Mouse (Mus musculus) lung, postnatal 10 days (tissue): ENCODE data around the gene Zfp987.
A peak's percentile ranks its signal among the peaks of the same experiment; 100 is the strongest.
"Not testable (repeated sequence)": the region's sequence is repeated elsewhere in the genome, so short reads cannot be mapped to it uniquely, and the experiment has no call there.

Experiments used
- DNase-seq: peaks from one replicate; pipeline ENCODE4 v3.0.0; 2021

The Zfp987 gene

DNA sequence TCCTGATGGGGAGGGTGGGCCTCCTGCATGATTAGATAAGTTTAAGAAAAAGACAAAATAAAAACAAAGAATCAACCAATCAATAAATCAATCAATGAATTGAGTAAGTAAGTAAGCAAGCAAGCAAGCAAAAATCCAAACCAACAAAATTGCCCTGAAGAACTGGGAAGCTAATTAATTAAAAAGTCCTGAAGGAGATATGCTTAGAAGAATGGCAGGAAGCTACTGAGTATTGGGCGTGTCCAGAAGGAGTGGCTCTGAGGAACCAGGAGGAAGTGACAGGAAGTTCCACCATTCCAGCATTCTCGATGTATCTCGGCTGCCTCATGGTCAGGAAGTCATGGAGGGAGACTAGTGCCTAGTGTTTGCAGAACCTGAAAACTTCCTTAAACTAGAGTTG lies at the start of gene Zfp987:
Zfp987 (plus strand) TSS at position 301 of the 400 bp plus-strand sequence.
- not testable (repeated sequence) for DNase-seq

- DNase-seq, result not testable (repeated sequence)
These were observed 44.6 kb upstream of the Zfp987 start for GRCm38 (mm10) chr4:146052536-146052935.

DNA sequence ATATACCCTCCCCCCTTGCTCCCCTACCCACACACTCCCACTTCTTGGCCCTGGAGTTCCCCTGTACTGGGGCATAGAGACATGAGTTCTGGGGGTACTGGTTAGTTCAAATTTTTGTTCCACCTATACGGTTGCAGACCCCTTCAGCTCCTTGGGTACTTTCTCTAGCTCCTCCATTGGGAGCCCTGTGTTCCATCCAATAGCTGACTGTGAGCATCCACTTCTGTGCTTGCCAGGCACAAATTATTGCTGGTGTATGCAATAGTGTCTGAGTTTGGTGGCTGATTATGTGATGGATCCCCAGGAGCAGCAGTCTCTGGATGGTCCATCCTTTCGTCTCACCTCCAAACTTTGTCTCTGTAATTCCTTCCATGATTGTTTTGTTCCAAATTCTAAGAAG lies 43.7 kb upstream of the Zfp987 start:
- DNase-seq, result not testable (repeated sequence)

DNA sequence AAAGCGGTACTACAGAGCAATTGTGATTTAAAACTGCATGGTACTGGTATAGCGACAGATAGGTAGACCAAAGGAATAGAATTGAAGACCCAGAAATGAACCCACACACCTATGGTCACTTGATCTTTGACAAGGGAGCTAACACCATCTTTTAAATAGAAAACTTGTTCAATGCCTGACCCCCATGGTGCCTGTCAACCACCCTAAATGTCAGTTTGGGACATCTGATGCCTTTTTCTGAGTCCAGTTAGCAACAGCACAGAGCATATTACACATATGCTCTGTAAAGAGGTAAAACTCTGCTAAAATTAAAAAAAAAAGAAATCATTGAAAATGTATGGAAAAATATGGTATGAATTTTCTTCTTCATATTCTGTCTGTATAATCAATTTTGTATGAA lies 41.8 kb upstream of the Zfp987 start:
- no peak for DNase-seq

DNA sequence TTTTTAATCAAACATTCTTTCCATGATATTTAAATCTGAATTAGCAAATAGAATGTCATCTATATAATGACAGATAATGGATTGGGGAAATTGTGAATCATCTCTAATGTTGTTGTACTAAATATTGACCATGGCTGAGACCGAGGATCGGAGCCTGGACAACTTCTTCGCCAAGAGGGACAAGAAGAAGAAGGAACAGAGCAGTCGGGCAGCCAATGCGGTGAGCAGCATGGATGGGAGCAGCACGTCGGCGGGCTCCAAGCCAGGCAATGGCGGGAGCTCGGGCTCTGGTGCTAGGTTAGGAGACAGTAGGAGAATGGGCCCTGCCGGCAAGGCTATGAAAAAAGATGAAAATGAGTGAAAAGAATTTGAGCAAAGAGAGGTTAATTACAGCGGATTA lies 38.5 kb upstream of the Zfp987 start:
- DNase-seq, result not testable (repeated sequence)

DNA sequence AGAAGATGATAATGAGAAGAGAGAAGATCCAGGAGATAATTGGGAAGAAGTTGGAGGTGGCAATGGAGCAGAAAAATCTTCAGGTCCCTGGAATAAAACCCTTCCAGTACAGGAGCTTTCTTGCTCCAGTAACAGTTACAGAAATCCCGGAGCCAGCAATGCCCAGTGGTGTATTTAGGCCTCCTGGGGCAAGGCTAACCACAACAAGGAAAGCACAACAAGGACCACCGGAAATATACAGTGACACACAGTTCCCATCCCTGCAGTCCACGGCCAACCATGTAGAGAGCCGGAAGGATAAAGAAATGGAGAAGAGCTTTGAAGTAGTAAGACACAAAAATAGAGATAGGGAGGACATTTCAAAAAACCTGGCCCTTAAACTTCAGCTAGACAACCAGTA lies 38.0 kb upstream of the Zfp987 start:
- DNase-seq, result not testable (repeated sequence)

DNA sequence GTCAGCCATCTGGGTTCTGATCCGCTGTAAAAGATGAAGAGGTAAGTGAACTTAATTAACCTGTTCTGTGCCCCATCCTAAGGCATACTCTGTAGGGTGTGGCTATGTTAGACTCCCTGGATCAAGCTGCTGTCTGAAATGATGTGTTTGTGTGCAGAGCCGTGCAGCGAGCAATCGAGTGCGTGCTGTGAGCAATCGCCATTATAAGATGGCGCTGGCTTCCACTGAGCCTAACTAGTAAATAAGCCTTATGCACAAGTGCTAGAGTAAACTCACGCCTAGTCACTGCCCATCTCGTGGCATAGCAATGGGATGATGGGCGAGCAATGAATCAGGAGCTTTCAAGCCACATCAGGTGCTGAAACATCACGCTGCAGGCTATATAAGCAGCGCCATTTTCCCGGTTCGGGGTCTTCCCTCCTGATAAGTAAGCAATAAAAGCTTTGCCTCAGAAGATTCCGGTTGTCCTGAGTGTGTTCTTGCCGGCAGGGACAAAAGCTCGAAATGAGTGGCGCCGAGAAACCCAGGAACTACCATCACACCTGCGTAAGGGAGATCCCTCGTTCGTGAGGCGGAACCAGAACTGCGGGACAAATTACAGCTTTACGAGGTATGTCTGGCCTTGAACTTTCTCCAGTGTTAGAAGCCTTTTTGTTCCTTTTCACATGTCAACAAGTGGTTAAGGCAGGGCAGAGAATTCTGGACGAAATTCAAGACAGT lies 37.0 kb upstream of the Zfp987 start:
- DNase-seq, result not testable (repeated sequence)

DNA sequence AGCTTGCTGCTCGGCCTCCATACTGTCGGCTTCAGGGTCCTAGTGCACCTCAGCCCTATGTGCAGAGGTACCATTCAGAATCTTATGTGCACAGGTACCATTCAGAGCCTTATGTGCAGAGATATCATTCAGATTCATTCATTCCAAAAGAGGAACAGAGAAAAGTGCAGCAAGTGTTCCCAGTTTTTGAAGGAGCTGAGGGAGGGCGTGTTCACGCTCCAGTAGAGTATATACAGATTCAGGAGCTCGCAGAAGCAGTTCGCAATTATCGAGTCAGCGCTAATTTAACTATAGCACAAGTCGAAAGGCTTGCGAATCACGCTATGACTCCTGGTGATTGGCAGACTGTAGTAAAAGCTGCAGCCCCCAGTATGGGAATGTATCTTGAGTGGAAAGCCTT lies 36.0 kb upstream of the Zfp987 start:
- DNase-seq, result not testable (repeated sequence)

GRCm38 (mm10) chr4:146062021-146062420 lies 35.1 kb upstream of the Zfp987 start:
- not testable (repeated sequence) for DNase-seq

DNA sequence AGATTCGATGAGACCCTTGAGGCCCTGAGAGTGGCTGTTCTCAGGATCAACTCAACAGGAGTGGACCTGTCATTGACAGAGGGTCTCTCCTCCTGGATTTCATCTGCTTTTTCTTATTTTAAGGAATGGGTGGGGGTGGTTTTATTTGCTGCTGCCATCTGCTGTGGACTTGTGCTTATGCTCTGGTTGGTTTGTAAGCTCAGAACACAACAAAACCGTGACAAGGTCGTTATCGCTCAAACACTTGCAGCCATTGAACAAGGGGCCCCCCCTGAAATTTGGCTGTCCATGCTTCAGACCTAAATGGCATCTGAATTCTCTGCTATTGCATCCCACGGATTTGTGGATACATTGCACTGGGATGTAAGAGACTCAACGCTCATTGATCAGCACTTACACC lies 34.1 kb upstream of the Zfp987 start:
- not testable (repeated sequence) for DNase-seq

GRCm38 (mm10) chr4:146063621-146064020 lies 33.5 kb upstream of the Zfp987 start:
- DNase-seq, result not testable (repeated sequence)

DNA sequence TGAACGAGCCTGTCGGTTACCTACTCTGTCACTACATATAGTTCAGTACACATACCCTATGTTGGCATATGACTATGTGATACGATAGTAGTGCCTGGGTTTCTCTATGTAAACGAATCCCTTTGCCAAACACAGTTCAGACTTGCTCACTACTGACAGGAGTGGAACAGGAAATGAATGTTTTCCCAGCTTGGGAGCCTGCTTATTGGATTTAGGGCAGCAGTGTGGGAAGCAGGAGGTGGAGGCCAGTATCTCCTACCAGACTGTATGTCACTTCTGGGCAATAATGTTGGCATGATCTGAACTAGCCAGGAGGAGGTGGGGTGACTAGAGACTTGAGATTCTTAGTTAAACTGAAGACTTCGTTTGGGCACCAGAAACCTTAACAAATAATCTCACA lies 32.3 kb upstream of the Zfp987 start:
- not testable (repeated sequence) for DNase-seq

DNA sequence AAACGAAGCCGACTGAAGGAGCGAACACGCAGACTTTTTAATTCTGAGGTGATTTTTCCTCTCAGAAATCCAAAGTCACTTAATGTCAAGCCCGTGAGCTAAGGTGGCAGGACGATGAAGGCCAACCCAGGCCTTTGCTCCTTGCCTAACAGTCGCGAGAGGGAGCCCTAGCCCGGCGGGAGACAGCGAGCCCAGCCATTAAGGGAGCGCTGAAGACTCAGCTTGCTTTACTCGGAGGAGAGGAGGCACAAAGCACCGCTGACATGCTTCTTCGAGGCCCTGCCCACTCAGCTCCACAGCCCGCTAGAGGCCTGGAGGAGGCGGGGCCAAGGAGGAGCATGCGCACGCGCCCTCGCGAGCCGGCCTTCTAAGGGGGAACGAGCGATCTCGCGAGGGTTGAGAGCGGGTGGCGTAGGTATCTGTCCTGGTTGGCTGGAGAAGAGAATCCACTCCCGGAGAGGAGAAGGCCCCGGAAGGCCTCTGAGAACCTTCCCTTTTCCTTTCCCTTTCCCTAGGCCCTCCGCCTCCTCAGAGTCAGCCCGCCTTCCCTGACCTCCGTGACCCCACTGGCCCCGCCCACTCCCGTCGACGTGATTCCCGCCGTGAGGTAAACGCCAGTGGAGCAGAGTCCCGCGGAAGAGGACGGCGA lies 30.0 kb upstream of the Zfp987 start:
- DNase-seq, result not testable (repeated sequence)

GRCm38 (mm10) chr4:146067594-146067993 lies 29.5 kb upstream of the Zfp987 start:
- DNase-seq, result not testable (repeated sequence)

DNA sequence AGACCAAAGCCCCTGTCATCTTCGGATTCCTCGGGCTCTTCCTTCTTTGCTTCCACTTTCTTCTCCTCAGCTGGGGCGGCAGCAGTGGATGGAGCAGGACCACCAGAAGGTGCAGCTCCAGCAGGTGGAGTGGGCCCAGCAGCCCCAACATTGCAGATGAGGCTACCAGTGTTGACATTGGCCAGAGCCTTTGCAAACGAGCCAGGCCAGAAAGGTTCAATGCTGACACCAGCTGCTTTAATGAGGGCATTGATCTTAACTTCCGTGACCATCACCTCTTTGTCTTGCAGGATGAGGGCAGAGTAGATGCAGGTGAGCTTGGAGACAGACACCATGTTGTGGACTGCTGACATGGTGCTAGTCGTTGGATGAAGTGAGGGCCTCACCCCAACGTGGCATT lies 23.8 kb upstream of the Zfp987 start:
- DNase-seq, result not testable (repeated sequence)

- not testable (repeated sequence) for DNase-seq
These were observed 4.3 kb downstream of the Zfp987 start for GRCm38 (mm10) chr4:146101448-146101847.

DNA sequence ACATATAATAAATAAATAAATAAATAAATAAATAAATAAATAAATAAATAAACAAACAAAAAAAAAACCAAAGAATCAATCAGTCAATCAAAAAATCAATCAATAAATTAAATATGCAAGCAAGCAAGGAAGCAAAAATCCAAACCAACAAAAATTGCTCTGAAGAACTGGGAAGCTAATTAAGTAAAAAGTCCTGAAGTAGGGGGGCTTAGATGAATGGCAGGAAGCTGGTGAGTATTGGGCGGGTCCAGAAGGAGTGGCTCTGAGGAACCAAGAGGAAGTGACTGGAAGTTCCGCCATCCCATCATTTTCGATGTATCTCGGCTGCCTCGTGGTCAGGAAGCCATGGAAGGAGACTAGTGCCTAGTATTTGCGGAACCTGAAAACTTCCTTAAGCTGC lies 59.4 kb downstream of the Zfp987 start, which contains the start of gene Zfp600:
Zfp600 (plus strand) TSS at position 301 of the 400 bp plus-strand sequence.
- not testable (repeated sequence) for DNase-seq

DNA sequence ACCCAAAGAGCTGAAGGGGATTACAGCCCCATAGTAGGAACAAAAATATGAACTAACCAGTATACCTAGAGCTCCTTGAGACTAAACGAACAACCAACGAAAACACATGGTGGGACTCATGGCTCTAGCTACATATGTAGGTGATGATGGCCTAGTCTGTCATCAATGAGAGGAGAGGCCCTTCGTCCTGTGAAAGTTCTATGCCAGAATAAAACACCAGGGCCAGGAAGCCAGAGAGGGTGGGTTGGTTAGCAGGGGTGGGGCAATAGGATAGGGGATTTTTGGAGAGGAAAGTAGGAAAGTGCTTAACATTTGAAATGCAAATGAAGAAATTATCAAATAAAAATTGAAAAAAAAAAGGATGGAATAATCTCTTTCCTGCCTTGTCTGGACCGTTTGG lies 65.8 kb downstream of the Zfp987 start:
- not testable (repeated sequence) for DNase-seq

DNA sequence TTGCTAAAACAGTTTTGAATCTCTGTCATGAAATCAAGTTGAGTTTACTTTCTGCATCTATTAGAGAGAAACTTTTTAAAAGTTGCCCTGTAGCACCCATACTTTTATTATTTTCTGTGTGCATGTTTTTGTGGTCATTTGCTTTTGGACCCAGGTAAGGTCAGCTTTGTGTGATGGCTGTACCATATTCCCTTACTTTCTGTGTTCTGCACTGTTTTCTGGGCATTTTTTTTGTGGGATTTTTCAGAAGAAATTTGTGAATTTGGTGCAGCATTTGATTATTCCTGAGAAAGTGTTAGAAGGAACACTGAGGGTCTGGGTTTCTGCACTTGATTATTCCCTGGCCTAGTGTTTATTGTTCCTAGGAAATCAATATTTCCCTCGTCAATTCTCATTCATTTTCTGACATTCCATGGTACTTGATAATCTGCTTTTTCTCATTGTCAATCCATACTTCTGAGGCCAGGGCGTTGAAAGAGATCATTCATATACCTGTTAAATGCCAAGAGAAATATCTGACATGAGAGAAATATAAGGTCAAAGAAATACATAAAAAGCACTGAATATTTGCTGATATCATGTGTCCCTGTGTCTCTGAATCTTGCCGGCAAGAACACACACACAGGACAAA lies 70.2 kb downstream of the Zfp987 start:
- DNase-seq, result not testable (repeated sequence)

DNA sequence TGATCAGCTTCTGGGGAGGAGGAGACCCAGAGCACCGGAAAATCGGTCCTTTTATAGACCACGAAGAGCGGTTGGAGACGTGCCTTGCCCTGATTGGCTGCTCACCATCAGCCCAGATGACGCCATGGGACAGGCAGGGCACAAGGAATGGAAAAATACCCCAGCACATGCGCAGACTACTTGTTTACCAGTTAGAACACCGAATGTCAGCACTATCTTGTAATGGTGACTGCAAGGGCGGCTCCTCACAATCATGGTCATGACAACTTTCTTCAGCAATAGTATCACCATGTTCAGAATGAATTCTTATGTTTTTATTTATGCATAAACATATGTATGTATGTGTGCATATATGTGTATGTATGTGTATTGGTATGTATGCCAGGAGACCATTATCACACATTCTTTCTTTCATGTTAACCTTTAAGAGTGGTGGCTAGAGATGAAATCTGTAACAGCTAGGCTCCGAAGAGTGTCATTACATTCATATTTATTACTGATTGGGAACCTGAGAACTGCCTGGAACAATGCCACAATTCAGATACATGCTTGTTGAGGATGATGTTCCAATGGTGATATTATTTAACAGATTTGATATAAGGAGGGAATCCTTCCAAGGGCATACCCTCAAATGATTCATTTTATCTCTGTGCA lies 70.9 kb downstream of the Zfp987 start:
- peak; percentile 10 for DNase-seq

- DNase-seq, result not testable (repeated sequence)
These were observed 71.7 kb downstream of the Zfp987 start for GRCm38 (mm10) chr4:146168730-146169215.

DNA sequence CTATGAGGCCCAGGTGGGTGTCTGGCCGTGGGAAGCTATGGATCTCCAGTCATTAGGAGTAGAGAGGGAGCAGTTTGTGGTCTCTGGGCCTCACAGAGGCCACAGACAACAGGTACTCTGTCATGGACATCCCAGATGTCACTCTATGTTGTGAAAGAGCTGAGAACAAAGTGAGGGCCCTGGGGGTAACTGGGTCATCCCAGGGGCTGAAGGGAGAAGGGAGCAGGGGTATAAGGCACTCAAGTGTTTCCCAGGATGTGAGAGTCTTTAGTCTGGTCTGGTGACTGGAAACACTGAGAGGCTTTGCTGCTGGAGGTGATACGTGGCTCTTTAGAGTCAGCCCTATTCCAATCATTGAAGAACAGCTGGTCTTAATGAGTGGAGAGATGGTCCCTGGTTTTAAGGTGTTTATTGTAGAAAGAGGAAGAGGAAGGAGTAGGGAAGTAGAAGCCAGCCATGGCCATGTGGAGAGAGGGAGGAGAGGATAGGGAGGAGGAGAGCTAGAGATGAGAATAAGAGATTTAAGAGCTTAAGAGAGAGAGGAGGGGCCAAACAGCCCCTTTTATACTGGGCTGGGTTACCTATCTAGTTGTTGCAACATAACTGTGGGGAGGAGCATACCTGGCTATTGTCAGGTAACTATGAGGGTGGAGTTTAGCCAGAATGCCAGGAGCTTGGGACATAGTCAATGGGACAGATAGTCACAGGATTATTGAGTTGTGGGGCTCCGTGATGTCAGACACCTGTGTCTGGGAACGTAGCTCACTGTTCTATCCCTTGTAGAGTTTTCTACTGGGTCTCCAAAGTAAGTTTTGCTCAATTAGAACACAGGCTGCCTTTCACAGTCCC lies 76.5 kb downstream of the Zfp987 start:
- DNase-seq, result peak; percentile 29
